ENCODE assay signal across 24 mouse cellular contexts in the genomic region with DNA sequence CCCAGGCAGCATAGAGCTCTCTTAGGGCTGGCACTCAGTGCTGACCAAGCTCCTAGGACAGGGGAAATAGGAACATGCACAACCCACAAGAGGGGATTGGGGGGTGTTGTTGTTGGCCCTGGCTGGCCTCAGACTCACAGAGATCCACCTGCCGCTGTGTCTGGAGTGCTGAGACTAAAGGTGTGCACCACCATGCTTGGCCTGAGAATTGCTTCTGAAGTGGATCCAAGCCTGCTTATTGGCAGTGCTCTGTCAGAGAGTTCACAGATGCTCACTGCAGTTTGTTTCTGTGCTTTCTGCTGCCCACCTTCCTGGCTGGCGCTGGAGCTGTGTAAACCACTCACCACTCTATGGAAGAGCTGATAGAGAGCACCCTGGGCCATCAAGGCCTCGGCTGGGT.
"Had no signal": no experiment of that assay in that cellular context is flagged by ENCODE, and none has a peak within 500 bp of the region (broad histone marks: within the 10 kb centered on the region; RNA-seq: fewer than 3 reads in every experiment).

No protein-coding gene starts in this region.

- H3K27ac ChIP-seq: heart, adult 2 months; heart, embryonic 13.5 days; heart, embryonic 15.5 days; hindbrain, embryonic 13.5 days; hindbrain, embryonic 15.5 days; hindbrain, postnatal 0 days; kidney, embryonic 15.5 days; kidney, postnatal 0 days; limb, embryonic 13.5 days; limb, embryonic 15.5 days; liver, embryonic 12.5 days; liver, embryonic 14.5 days had no signal

- H3K4me1 ChIP-seq: heart, embryonic 13.5 days; heart, embryonic 15.5 days; hindbrain, embryonic 13.5 days; hindbrain, embryonic 15.5 days; kidney, embryonic 15.5 days; limb, embryonic 13.5 days; limb, embryonic 15.5 days; liver, embryonic 12.5 days had no signal

- H3K4me3 ChIP-seq: heart, adult 2 months; heart, embryonic 13.5 days; heart, embryonic 15.5 days; hindbrain, embryonic 13.5 days; hindbrain, embryonic 15.5 days; kidney, embryonic 15.5 days; limb, embryonic 13.5 days; limb, embryonic 15.5 days; liver, embryonic 12.5 days had no signal

- H3K27me3 ChIP-seq: heart, embryonic 13.5 days; heart, embryonic 15.5 days; hindbrain, embryonic 13.5 days; hindbrain, embryonic 15.5 days; kidney, embryonic 15.5 days; limb, embryonic 13.5 days; limb, embryonic 15.5 days; liver, embryonic 12.5 days had no signal

- DNase-seq: gastrocnemius, postnatal 14 days; gastrocnemius, postnatal 36 days; heart, adult 11 months; heart, adult 2 months; heart, postnatal 14 days; heart, postnatal 36 days; kidney, adult 11 months; kidney, adult 2 months; kidney, adult 9 months; kidney, postnatal 14 days; kidney, postnatal 36 days; layer of hippocampus, postnatal 36 days; left cerebral cortex, postnatal 4 days had no signal
